Mouse (Mus musculus) midbrain, postnatal 0 days (tissue): ENCODE results near the gene Ppp1r9a. TPM values are rescaled to one million over a fixed set of nuclear protein-coding genes. Genes with fewer than 3 reads are reported as not detected.

Experiments
- ATAC-seq: fragments of 200-750 bp; cut with Nextera tagmentation; 2 replicates; pipeline ENCODE4 v1.8.0; 2017; ENCODE audit warnings: moderate number of reproducible peaks, mild to moderate bottlenecking, moderate TSS enrichment, moderate library complexity; ENCODE audit not compliant: low FRiP score
- DNase-seq: peaks from one replicate; pipeline ENCODE4 v3.0.0-alpha.2; 2015; ENCODE audit warnings: low spot score
- H3K27ac ChIP-seq: fragments of 300-500 bp; sonication (generic); 2 replicates; pipeline ENCODE4 v1.5.1; 2014; ENCODE audit warnings: low read depth, mild to moderate bottlenecking, low read length, mixed read lengths
- H3K27me3 ChIP-seq: fragments of 300-500 bp; sonication (generic); 2 replicates; pipeline ENCODE4 v1.6.1; 2014; ENCODE audit warnings: low read length, control low read depth, mixed read lengths; ENCODE audit not compliant: insufficient read depth
- H3K36me3 ChIP-seq: fragments of 300-500 bp; sonication (generic); 2 replicates; pipeline ENCODE4 v1.6.1; 2014; ENCODE audit warnings: low read length, control low read depth, mixed read lengths; ENCODE audit not compliant: insufficient read depth
- H3K4me1 ChIP-seq: fragments of 300-500 bp; sonication (generic); 2 replicates; pipeline ENCODE4 v1.6.1; 2014; ENCODE audit warnings: mild to moderate bottlenecking, control low read depth, antibody characterized with exemption, low read length, mixed read lengths; ENCODE audit not compliant: insufficient read depth
- H3K4me2 ChIP-seq: fragments of 300-500 bp; sonication (generic); 2 replicates; pipeline ENCODE4 v1.6.1; 2014; ENCODE audit warnings: low read depth, mild to moderate bottlenecking, low read length, mixed read lengths; ENCODE audit not compliant: poor library complexity, severe bottlenecking
- H3K4me3 ChIP-seq: fragments of 300-500 bp; sonication (generic); 2 replicates; pipeline ENCODE4 v1.5.1; 2014; ENCODE audit warnings: low read depth, mild to moderate bottlenecking, low read length, moderate library complexity
- H3K9ac ChIP-seq: fragments of 300-500 bp; sonication (generic); replicated peaks from 2 replicates; pipeline ENCODE4 v1.6.1; 2014; ENCODE audit warnings: mild to moderate bottlenecking, low read length, moderate library complexity, mixed read lengths; ENCODE audit not compliant: poor library complexity, severe bottlenecking
- H3K9me3 ChIP-seq: fragments of 300-500 bp; sonication (generic); 2 replicates; pipeline ENCODE4 v1.6.1; 2016; ENCODE audit warnings: low read length, control low read depth
- CTCF ChIP-seq: IDR thresholded peaks from 2 replicates; pipeline ENCODE4 v1.5.1; 2016; ENCODE audit warnings: antibody characterized with exemption, mild to moderate bottlenecking
- WGBS: fragments of 180-500 bp; shearing (Covaris S2); extraction: QIAGEN DNeasy Blood & Tissue Kit; methylation state at CpG from one replicate; pipeline ENCODE4 v1.1.7; 2014; 5-methylcytosine and 5-hydroxymethylcytosine counted together
- polyA plus RNA-seq: library from polyadenylated mRNA; unstranded; fragments of >200 nt; fragmentation: Nextera tagmentation; extraction: Ambion mirVana; gene quantifications from 2 replicates; pipeline ENCODE4 v1.2.1, GENCODE M21; 2015
- total RNA-seq: library from RNA; depleted of rRNA; stranded (reverse); fragments of >200 nt; gene quantifications from 2 replicates; pipeline ENCODE4 v1.2.3, GENCODE M21; 2014

Gene Ppp1r9a
- total and polyA plus RNA-seq, 2 experiments from 2014 or later: 43.6 to 66.3 TPM

DNA sequence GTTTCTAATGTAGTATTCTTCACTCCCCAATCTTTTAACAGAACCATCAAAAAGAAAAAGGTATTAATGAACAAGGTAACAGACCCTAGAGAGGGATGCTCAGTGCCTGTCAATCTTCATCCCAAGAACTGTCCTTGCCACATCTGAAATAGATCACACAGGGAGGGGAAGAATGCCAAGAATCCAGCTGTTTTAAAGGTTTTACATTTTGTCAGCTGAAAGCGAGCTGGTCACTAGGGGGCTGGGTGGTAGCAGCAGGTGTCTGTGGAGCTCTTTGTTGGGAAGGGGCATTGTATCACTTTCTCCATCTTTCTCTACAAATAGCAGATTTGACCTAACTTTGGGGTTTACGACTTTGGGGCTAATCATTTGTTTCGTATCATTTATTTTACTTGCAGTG is 194.6 kb downstream of the Ppp1r9a start:
- H3K9me3 ChIP-seq: no peaks in the 10 kb centered on the region
- WGBS: 50% methylated on average over 3 of the region's 3 CpGs
- no peaks in the 10 kb centered on the region for H3K36me3 ChIP-seq
- H3K27me3 ChIP-seq: no peaks in the 10 kb centered on the region
- DNase-seq: no peak
- no peak for TF ChIP-seq CTCF
- ATAC-seq: no peak
- H3K9ac ChIP-seq: no peak overlapping the region
- H3K4me3 ChIP-seq: no peak overlapping the region
- H3K4me2 ChIP-seq: no peak overlapping the region
- H3K4me1 ChIP-seq: no peaks in the 10 kb centered on the region
- no peak overlapping the region for H3K27ac ChIP-seq

GRCm38 (mm10) chr6:5099282-5099681 is 196.6 kb downstream of the Ppp1r9a start:
- Histone ChIP-seq H3K9me3 (no peaks in the 10 kb centered on the region), H3K27me3 (no peaks in the 10 kb centered on the region), H3K4me1 (no peaks in the 10 kb centered on the region), H3K9ac (no peak overlapping the region), H3K27ac (no peak overlapping the region), H3K4me3 (no peak overlapping the region), H3K4me2 (no peak overlapping the region), H3K36me3 (no peaks in the 10 kb centered on the region)
- DNase-seq: no peak
- no peak for ATAC-seq
- TF ChIP-seq CTCF: no peak
- 70% methylated on average over 5 of the region's 5 CpGs for WGBS

DNA sequence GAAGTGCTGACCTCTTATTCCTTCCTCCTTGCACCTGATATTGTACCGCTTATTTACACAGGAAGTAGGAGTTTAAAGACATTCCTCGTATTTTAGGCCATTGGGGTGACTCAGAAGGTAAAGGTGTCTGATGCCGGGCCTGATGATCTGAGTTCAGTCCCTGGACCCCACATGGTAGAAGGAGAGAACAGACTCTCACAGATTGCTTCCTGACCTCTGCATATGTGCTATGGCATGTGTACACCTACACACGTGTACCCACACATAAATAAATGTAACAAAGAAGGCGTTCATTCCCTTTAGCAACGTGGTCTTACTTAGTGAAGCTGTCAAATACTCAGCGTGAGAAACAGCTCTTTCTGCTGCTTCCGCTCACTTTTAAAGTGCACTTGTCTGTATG is 197.1 kb downstream of the Ppp1r9a start:
- TF ChIP-seq CTCF: no peak
- DNase-seq (no peak), ATAC-seq (no peak)
- no peak overlapping the region for H3K4me3 ChIP-seq
- no peaks in the 10 kb centered on the region for H3K9me3 ChIP-seq
- H3K9ac ChIP-seq: no peak overlapping the region
- no peaks in the 10 kb centered on the region for H3K27me3 ChIP-seq
- no peaks in the 10 kb centered on the region for H3K36me3 ChIP-seq
- WGBS: 84% methylated on average over 8 of the region's 8 CpGs
- no peak overlapping the region for H3K4me2 ChIP-seq
- H3K4me1 ChIP-seq: no peaks in the 10 kb centered on the region
- no peak overlapping the region for H3K27ac ChIP-seq

GRCm38 (mm10) chr6:5100347-5100746 is 197.6 kb downstream of the Ppp1r9a start:
- no peaks in the 10 kb centered on the region for H3K27me3 ChIP-seq

DNA sequence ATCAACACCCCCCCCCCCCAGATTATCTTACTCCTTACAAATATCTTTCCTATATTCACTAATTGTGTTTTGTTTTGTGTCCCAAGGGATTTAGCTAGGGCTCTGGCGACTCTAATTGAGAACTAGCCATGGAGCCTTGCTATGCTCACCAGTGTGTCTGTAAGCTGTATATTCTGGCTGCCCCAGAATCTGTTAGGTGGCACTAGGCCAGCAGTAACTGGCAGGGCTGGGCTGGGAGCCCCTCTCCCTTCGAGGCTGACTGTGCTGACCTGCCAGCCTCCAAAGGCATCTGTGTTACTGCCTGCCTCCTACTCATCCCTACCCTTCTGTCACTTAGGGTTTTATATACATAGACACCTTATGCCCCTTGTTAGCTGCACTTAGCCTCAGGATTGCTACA is 200.0 kb downstream of the Ppp1r9a start:
- TF ChIP-seq CTCF: no peak
- no peak overlapping the region for H3K9ac ChIP-seq
- no peaks in the 10 kb centered on the region for H3K9me3 ChIP-seq
- no peaks in the 10 kb centered on the region for H3K27me3 ChIP-seq
- H3K4me1 ChIP-seq: no peaks in the 10 kb centered on the region
- DNase-seq: peak; percentile 69
- no peak overlapping the region for H3K4me2 ChIP-seq
- ATAC-seq: 0 out of 2 replicates have a peak, but pooled peaks have one; percentile 60
- H3K36me3 ChIP-seq: no peaks in the 10 kb centered on the region
- no peak overlapping the region for H3K4me3 ChIP-seq
- H3K27ac ChIP-seq: no peak overlapping the region
- WGBS: 18% methylated on average over 2 of the region's 2 CpGs

More at GRCm38 (mm10) chr6:5100347-5100746, 197.6 kb downstream of the Ppp1r9a start:
- Histone ChIP-seq H3K4me1 (no peaks in the 10 kb centered on the region), H3K27ac (no peak overlapping the region), H3K9ac (no peak overlapping the region), H3K36me3 (no peaks in the 10 kb centered on the region), H3K4me3 (no peak overlapping the region), H3K9me3 (no peaks in the 10 kb centered on the region), H3K4me2 (no peak overlapping the region)
- DNase-seq: no peak
- 84% methylated on average over 10 of the region's 10 CpGs for WGBS
- no peak for ATAC-seq
- no peak for TF ChIP-seq CTCF

GRCm38 (mm10) chr6:5103769-5104168 is 201.1 kb downstream of the Ppp1r9a start:
- no peak overlapping the region for H3K27ac ChIP-seq
- H3K9me3 ChIP-seq: no peaks in the 10 kb centered on the region
- DNase-seq (no peak), ATAC-seq (no peak)
- no peak overlapping the region for H3K9ac ChIP-seq
- H3K4me3 ChIP-seq: no peak overlapping the region
- H3K36me3 ChIP-seq: no peaks in the 10 kb centered on the region
- no peaks in the 10 kb centered on the region for H3K27me3 ChIP-seq
- H3K4me2 ChIP-seq: no peak overlapping the region
- no peak for TF ChIP-seq CTCF
- 63% methylated on average over 6 of the region's 6 CpGs for WGBS
- H3K4me1 ChIP-seq: no peaks in the 10 kb centered on the region
